Mouse (Mus musculus) brown adipose tissue, adult 24 weeks (tissue): Measurements from ENCODE around the gene Ctso. TPM values are rescaled to one million over a fixed set of nuclear protein-coding genes. Genes with fewer than 3 reads are reported as not detected.

Experiments
- H3K27ac ChIP-seq: fragments of 200-500 bp; replicated peaks from 2 replicates; pipeline ENCODE4 v1.5.1; 2012; ENCODE audit warnings: low read depth, mild to moderate bottlenecking, low read length
- H3K4me1 ChIP-seq: fragments of 200-500 bp; 2 replicates; pipeline ENCODE4 v1.6.1; 2012; ENCODE audit warnings: low read length, mixed read lengths; ENCODE audit not compliant: control insufficient read depth, insufficient read depth, insufficient read length
- H3K4me3 ChIP-seq: fragments of 200-500 bp; 2 replicates; pipeline ENCODE4 v1.5.1; 2012; ENCODE audit warnings: low read depth, mild to moderate bottlenecking, low read length, moderate library complexity; ENCODE audit not compliant: insufficient read depth
- polyA plus RNA-seq: library from polyadenylated mRNA; stranded (reverse); fragments of >200 nt; gene quantifications from 2 replicates; pipeline ENCODE4 v1.2.4, GENCODE M21; 2012; ENCODE audit not compliant: missing spikeins, insufficient read depth, insufficient read length

Ctso gene
- polyA plus RNA-seq: 13.0 and 18.6 TPM in 2 replicates

GRCm38 (mm10) chr3:81932141-81933101, at the start of gene Ctso:
Gene Ctso (plus strand): TSS chr3:81932601.
- Histone ChIP-seq H3K4me3 (peak within 1 kb of the TSS; percentile 95), H3K27ac (peak within 1 kb of the TSS; percentile 88), H3K4me1 (no peaks in the 10 kb centered on the region)

DNA sequence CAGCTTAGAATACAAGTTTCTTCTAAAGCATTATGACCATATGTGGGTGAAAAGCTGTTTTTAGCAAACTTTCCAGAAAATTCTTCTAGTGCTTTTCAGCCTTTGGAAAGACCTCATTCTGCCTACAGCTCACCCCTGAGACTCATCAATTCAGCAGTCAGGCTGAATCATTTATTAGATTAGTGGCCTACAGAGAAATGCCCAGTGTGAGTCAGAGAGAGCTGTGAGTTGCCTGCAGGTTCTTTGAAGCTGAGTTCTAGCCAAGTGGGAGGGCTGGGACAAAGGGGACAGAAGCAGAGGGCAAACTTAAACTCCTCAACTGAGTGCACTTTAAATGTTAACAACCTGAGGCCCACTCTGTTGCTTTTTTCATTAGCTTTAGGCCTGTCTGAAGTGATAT, 48.5 kb upstream of the Ctso start:
- no peak overlapping the region for H3K27ac ChIP-seq
- no peaks in the 10 kb centered on the region; the same call in 1 of the 2 replicates for H3K4me1 ChIP-seq
- no peak overlapping the region for H3K4me3 ChIP-seq

- Histone ChIP-seq H3K27ac (no peak overlapping the region), H3K4me1 (no peaks in the 10 kb centered on the region; the same call in 1 of the 2 replicates), H3K4me3 (no peak overlapping the region)
Observed at GRCm38 (mm10) chr3:81885566-81885965, 46.8 kb upstream of the Ctso start.

DNA sequence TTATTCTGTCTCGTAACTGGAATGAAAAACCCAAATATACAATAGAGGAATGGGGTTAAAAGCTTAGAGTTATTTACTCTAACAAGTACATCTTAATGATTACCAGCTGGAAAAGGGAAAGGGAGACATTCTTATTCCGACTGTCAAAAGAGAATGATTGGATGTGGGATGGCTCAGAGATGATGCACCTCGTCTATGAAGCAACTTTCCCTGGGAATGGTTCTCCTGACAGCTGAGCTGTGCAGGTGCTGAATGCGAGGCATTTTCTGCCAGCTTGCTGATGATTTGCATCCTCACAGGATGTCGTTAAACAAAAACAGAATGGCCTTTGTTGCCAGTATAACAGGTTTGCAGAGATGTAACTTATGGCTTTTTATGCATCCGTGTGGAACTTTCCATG, 43.3 kb upstream of the Ctso start:
- H3K27ac ChIP-seq: no peak overlapping the region
- no peak overlapping the region for H3K4me3 ChIP-seq
- no peaks in the 10 kb centered on the region; the same call in 1 of the 2 replicates for H3K4me1 ChIP-seq

- Histone ChIP-seq H3K27ac (no peak overlapping the region), H3K4me3 (no peak overlapping the region), H3K4me1 (no peaks in the 10 kb centered on the region)
Observed at GRCm38 (mm10) chr3:81910286-81911036, 21.9 kb upstream of the Ctso start.

GRCm38 (mm10) chr3:81916030-81916686, 16.2 kb upstream of the Ctso start:
- H3K4me3 ChIP-seq: no peak overlapping the region
- H3K4me1 ChIP-seq: no peaks in the 10 kb centered on the region
- H3K27ac ChIP-seq: no peak overlapping the region

DNA sequence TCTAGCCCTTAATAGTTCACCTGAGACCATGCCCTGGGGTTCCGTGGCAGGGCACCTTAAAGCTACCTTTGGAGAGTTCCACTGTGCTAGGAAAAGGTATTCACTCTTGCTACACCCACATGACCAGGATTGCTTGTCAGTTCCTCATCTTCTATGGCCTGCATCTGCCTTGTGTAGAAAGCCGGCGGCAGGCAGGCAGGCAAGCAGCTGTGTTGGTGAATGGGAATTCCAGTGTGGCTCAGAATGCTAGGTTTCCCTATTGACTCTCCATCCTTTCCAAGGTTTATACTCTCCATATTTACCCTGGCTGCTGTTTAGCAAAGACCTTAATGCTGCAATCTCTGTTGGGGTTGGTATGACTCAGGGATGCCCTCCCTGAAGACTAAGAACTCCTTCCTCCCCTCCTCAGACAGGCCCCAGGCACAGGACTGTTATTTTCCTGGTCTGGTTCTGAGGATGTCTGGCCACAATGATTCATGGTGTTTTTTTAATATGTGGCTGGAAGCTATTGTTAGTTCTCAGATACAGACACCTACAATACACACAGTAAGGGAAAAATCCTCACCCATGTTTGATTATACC, 15.0 kb upstream of the Ctso start:
- no peak overlapping the region for H3K27ac ChIP-seq
- H3K4me3 ChIP-seq: no peak overlapping the region
- no peaks in the 10 kb centered on the region for H3K4me1 ChIP-seq

DNA sequence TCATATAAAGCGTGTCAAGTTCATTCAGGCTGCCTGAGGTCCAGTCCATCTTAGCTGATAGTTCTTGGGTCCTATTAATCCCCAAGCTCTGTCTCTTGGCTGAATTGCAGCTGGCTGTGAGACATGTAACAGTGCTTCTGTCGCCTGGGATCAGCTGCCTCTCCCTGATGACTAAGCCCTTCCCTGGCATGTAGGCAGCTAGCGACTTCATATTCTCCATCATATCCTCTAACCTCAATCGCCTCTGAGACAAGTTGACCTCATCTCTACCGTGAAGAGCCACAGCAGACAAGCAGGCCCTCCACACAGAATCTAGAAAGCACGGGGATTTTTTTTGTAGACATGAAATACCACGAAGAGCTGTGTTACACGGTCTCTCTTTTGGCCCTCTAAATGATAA, 14.2 kb upstream of the Ctso start:
- Histone ChIP-seq H3K4me3 (no peak overlapping the region), H3K4me1 (no peaks in the 10 kb centered on the region), H3K27ac (no peak overlapping the region)

GRCm38 (mm10) chr3:81919681-81920080, 12.7 kb upstream of the Ctso start:
- no peak overlapping the region for H3K27ac ChIP-seq
- no peaks in the 10 kb centered on the region for H3K4me1 ChIP-seq
- no peak overlapping the region for H3K4me3 ChIP-seq

DNA sequence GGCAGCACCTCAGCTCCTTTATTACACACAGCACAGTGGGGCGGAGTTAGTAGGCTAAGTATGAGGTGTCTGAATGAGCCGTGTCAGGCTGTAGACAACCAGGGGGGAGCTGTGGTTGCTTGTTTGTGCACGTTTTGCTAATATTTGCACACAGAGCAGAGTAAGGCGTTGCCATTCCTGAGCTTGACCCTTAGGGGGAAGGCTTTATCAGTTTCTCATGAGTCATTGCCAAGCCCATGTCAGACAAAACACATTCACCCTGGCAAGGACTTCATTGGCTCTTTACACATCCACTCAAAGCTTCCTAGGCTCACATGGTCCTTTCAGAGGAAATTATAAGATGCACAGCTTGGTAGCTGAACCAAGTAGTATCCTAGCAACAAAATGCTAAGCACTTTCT, 9.5 kb upstream of the Ctso start:
- Histone ChIP-seq H3K4me1 (no peaks in the 10 kb centered on the region), H3K4me3 (no peak overlapping the region), H3K27ac (no peak overlapping the region)

GRCm38 (mm10) chr3:81924931-81925330, 7.5 kb upstream of the Ctso start:
- H3K27ac ChIP-seq: no peak overlapping the region
- no peaks in the 10 kb centered on the region for H3K4me1 ChIP-seq
- H3K4me3 ChIP-seq: no peak overlapping the region

DNA sequence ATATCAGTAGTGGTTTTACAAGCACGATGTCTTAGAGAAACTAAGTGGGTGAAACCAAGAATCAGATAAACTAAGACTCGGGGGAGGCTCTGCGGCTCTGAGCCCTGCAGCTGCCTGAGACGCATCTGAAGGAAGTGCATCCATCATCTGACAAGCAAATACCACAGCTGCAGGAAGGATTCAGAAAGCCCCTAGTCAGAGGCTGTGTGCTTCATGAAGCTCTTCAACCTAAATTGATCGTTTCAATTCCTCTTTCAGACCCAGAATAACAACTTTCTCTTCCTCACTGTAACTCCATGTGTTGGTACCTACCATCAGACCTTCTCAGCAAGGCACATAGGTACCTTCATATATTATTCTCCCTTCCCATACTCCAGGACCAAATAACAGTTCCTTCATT, 6.5 kb upstream of the Ctso start:
- Histone ChIP-seq H3K4me1 (no peaks in the 10 kb centered on the region), H3K27ac (no peak overlapping the region), H3K4me3 (no peak overlapping the region)

DNA sequence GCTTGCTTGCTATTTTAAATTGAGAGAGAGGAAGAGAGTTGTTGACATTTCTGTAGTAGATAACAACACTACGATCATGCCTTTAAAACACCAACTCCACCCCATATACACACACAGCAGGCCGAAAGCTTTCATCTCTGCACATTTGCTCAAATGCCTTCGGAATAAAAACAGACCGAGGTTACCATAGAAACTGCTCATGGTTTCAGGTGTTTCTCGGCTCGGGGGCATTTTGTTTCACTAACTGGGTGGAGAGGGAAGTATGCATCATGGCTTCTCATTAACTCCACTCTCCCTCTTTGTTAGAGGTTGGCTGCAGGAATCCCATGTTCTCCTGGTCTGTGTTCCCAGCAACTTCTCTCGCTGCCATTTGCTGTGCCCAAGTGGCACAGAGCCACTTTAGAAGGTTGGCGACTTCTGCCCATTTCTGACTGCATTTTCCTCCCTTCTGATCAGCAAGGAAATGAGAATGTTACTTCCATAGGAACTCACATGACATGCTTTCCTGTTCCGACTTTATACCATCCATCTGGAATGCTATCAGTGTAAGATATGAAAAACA, 5.6 kb upstream of the Ctso start:
- no peak overlapping the region for H3K4me3 ChIP-seq
- no peaks in the 10 kb centered on the region for H3K4me1 ChIP-seq
- no peak overlapping the region for H3K27ac ChIP-seq

DNA sequence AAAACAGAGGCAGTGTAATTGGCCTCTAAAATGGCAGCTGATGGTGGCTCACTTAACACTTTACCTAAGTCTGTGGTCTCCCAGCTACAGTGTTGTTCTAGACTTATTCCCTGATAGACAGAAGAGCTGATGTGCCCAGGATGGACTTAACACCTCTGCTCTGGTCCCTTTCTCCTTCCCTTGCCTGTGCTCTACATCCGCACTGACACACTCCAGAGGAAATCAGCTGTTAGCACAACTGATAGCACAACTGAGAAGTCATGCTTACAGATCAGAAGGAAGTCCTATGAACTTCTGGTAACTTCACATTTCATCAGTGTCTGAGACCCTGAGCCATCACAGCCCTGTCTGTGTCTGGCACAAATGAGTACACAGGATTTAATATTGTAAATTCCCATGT, 3.3 kb upstream of the Ctso start:
- no peak overlapping the region for H3K4me3 ChIP-seq
- no peaks in the 10 kb centered on the region for H3K4me1 ChIP-seq
- H3K27ac ChIP-seq: no peak overlapping the region
